Mouse (Mus musculus) intestine, embryonic 15.5 days (tissue): Measurements from ENCODE around the gene Setd4. TPM values are rescaled to one million over a fixed set of nuclear protein-coding genes. Genes with fewer than 3 reads are reported as not detected.
A peak's percentile ranks its signal among the peaks of the same experiment; 100 is the strongest.

Experiments
- ATAC-seq: fragments of 200-750 bp; cut with Nextera tagmentation; 2 replicates; pipeline ENCODE4 v1.8.0; 2017; ENCODE audit warnings: moderate TSS enrichment, moderate library complexity
- H3K27ac ChIP-seq: fragments of 300-500 bp; sonication (generic); 2 replicates; pipeline ENCODE4 v1.5.1; 2015; ENCODE audit warnings: mild to moderate bottlenecking, inconsistent platforms
- H3K27me3 ChIP-seq: fragments of 300-500 bp; sonication (generic); replicated peaks from 2 replicates; pipeline ENCODE4 v1.6.1; 2015; ENCODE audit warnings: inconsistent platforms
- H3K36me3 ChIP-seq: fragments of 300-500 bp; sonication (generic); 2 replicates; pipeline ENCODE4 v1.6.1; 2015; ENCODE audit warnings: inconsistent platforms
- H3K4me1 ChIP-seq: fragments of 300-500 bp; sonication (generic); replicated peaks from 2 replicates; pipeline ENCODE4 v1.6.1; 2015; ENCODE audit warnings: inconsistent platforms
- H3K4me2 ChIP-seq: fragments of 300-500 bp; sonication (generic); replicated peaks from 2 replicates; pipeline ENCODE4 v1.6.1; 2015; ENCODE audit warnings: mild to moderate bottlenecking, inconsistent platforms
- H3K4me3 ChIP-seq: fragments of 300-500 bp; sonication (generic); replicated peaks from 2 replicates; pipeline ENCODE4 v1.5.1; 2015; ENCODE audit warnings: inconsistent platforms
- H3K9ac ChIP-seq: fragments of 300-500 bp; sonication (generic); 2 replicates; pipeline ENCODE4 v1.6.1; 2015; ENCODE audit warnings: inconsistent platforms
- H3K9me3 ChIP-seq: fragments of 300-500 bp; sonication (generic); 2 replicates; pipeline ENCODE4 v1.6.1; 2016; ENCODE audit warnings: inconsistent platforms
- WGBS: fragments of 180-500 bp; shearing (Covaris S2); methylation state at CpG from one replicate; pipeline ENCODE4 v1.1.7; 2015; 5-methylcytosine and 5-hydroxymethylcytosine counted together
- polyA plus RNA-seq: library from polyadenylated mRNA; unstranded; fragments of >200 nt; fragmentation: Nextera tagmentation; extraction: Ambion mirVana; gene quantifications from 2 replicates; pipeline ENCODE4 v1.2.1, GENCODE M21; 2015

Gene Setd4
- polyA plus RNA-seq, 1 experiment from 2014 or later, result 9.9 TPM

DNA sequence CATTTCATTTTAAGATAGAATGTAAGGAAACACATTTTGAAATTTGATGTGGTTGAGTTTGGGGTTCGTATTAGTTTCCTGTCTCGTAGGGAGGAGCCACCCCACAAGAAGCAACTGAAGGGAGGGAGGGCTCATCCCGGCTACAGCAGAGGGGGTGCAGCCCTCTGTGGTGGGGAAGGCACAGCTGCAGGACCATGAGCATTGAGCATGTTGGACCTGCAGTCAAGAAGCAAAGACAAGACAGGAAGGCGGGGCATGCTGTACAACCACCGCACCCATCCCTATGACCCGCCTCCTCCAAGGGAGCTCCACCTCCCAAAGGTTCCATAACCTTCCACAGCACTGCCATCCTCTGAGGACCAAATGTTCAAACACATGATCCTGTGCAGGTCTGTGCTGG lies 31.5 kb downstream of the Setd4 start:
- 92% methylated on average over 6 of the region's 6 CpGs for WGBS
- Histone ChIP-seq H3K27ac (no peak overlapping the region), H3K36me3 (no peaks in the 10 kb centered on the region), H3K9ac (no peak overlapping the region), H3K9me3 (no peaks in the 10 kb centered on the region), H3K27me3 (0 out of 2 replicates have a peak, but pooled peaks cover 3% of the 10 kb centered on the region), H3K4me3 (no peak overlapping the region), H3K4me2 (no peak overlapping the region), H3K4me1 (peaks cover 5% of the 10 kb centered on the region; the same call in 1 of the 2 replicates)
- no peak for ATAC-seq

DNA sequence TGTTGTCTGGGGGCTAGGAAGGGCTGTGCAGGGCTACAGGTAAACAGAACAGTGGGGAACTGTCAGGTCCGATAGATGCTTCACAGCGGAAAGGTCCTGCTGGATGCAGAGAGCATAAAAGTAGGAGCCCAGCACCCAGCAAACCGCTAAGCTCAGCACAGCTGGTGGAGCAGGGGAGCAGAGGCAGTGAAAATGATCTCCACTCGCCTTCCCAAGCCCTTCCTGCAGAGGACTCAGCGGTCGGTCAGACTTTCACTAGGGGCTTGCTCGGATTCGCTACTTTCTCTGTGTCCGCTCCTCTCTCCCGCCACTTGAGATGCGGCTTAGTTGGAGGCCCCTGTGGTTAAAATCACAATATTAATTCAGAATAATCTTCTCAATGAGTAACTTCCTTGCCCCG lies 45.4 kb downstream of the Setd4 start:
- no peak overlapping the region for H3K27ac ChIP-seq
- 27% methylated on average over 12 of the region's 12 CpGs for WGBS
- no peak overlapping the region for H3K9ac ChIP-seq
- H3K4me2 ChIP-seq, result no peak overlapping the region
- no peak overlapping the region for H3K4me3 ChIP-seq
- no peaks in the 10 kb centered on the region for H3K36me3 ChIP-seq
- no peak for ATAC-seq
- no peaks in the 10 kb centered on the region for H3K27me3 ChIP-seq
- H3K4me1 ChIP-seq, result no peaks in the 10 kb centered on the region
- H3K9me3 ChIP-seq, result no peaks in the 10 kb centered on the region

DNA sequence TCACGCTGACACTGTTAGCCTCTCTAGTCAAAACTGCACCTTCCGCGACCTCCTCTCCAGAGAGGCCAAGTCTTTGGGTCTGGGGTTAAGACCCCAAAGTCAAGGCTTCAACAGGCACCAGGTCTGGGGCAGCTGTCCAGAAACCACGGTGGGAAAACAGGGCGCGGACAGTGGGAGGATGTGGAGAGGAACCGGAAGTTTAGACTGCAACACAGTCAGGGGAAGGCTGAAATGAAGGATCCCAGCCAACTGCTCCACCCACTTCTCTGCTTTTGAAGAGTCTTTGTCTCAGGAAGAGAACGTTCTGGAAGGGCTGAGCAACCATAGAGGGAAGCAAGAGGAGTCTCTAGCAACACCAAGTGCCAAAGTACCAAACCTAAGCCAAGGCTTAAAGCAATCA lies 46.2 kb downstream of the Setd4 start:
- no peaks in the 10 kb centered on the region for H3K9me3 ChIP-seq
- no peaks in the 10 kb centered on the region for H3K4me1 ChIP-seq

DNA sequence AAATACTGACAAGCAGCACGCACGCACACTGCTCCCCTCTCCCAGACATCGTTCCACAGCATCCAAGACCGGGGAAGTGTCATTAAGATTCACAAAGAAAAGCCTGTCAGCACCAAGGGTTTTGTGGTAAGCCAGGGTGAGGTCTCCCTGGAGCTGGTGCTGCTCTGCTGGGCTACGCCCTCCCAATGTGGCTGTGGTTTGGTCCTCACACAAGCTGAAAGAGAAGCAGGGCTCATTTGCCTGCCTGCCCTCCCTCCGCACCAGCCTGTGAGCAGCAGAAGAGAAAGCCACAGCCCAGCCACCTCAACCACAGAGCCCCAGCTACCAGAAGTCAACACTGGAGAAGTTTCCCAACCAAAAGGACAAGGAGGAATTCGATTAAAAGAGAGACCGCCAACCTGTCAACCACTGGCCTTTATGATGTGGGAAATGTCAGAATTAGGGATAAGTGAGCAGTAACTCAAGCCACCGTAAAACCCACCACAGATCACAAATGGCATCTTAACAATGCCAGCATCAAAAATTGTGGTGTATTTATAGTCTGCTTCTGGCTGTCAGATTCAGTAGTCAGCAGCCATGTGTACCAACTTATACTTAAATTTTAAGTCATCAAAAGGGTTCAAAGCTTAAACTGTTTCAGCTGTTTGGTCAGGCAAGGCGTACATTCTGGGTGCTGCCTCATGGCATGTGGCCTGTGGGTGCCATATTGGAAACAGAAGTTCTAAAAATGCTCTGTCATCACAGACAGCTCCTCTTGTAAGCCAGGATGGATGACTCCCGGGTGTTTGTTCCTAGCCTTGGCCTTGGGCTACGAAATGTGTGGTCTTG lies 51.0 kb downstream of the Setd4 start:
- no peaks in the 10 kb centered on the region for H3K4me1 ChIP-seq
- no peak for ATAC-seq
- no peaks in the 10 kb centered on the region for H3K27me3 ChIP-seq
- no peaks in the 10 kb centered on the region for H3K9me3 ChIP-seq
- H3K9ac ChIP-seq, result no peak overlapping the region
- no peaks in the 10 kb centered on the region for H3K36me3 ChIP-seq
- WGBS, result 86% methylated on average over 12 of the region's 12 CpGs
- H3K4me3 ChIP-seq, result no peak overlapping the region
- no peak overlapping the region for H3K4me2 ChIP-seq
- H3K27ac ChIP-seq, result no peak overlapping the region

More for the DNA sequence above, 46.2 kb downstream of the Setd4 start:
- WGBS, result 67% methylated on average over 8 of the region's 8 CpGs
- Histone ChIP-seq H3K27me3 (no peaks in the 10 kb centered on the region), H3K36me3 (no peaks in the 10 kb centered on the region), H3K4me3 (no peak overlapping the region), H3K9ac (no peak overlapping the region), H3K4me2 (no peak overlapping the region), H3K27ac (no peak overlapping the region)
- ATAC-seq, result no peak

DNA sequence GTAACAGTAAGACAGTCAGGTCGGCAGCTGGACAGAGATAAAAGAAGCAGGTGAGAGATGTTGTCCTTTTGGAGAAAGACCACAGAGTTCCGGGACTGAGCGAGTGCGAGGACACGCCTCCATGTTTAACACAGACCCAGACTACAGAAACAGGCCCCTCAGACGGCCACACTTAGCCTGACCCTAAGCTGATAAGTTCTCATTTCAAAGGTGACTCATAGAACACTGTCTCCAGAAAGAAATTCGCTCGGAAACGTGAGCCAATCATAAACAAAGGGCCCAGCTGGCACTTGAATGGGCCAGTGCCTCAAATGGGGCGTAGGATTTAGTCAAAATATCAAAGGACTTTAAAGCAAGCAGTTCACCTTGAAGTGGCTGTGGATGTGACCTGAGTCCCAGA lies 54.6 kb downstream of the Setd4 start:
- H3K9me3 ChIP-seq, result no peaks in the 10 kb centered on the region
- H3K4me2 ChIP-seq, result no peak overlapping the region
- ATAC-seq, result peak; percentile 68; the same call in 1 of the 2 replicates
- H3K9ac ChIP-seq, result no peak overlapping the region
- 30% methylated on average over 10 of the region's 10 CpGs for WGBS
- no peaks in the 10 kb centered on the region for H3K27me3 ChIP-seq
- H3K4me1 ChIP-seq, result no peaks in the 10 kb centered on the region
- no peak overlapping the region for H3K4me3 ChIP-seq
- H3K27ac ChIP-seq, result no peak overlapping the region
- no peaks in the 10 kb centered on the region for H3K36me3 ChIP-seq

DNA sequence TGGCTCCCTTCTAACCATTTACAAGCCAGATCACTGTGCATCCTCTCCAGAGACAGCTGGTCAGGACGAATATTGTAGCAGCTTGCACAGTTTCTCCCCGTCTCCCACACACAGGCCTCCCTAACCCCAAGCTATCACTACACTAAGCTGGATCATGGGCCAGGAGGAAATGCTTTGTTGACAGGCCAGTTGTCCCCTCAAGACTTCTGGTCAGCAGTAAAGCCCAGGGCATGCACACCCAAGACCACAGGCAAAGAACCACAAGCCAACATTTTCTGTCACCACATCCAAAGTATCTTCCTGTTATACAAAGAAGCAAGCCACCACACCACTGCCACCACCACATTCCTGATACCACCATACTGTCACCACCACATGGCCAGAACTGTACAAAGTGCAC lies 55.8 kb downstream of the Setd4 start:
- Histone ChIP-seq H3K4me2 (no peak overlapping the region), H3K9me3 (no peaks in the 10 kb centered on the region), H3K4me3 (no peak overlapping the region), H3K9ac (no peak overlapping the region), H3K27ac (no peak overlapping the region), H3K4me1 (no peaks in the 10 kb centered on the region), H3K36me3 (no peaks in the 10 kb centered on the region), H3K27me3 (no peaks in the 10 kb centered on the region)
- 72% methylated on average over 2 of the region's 2 CpGs for WGBS
- no peak for ATAC-seq

DNA sequence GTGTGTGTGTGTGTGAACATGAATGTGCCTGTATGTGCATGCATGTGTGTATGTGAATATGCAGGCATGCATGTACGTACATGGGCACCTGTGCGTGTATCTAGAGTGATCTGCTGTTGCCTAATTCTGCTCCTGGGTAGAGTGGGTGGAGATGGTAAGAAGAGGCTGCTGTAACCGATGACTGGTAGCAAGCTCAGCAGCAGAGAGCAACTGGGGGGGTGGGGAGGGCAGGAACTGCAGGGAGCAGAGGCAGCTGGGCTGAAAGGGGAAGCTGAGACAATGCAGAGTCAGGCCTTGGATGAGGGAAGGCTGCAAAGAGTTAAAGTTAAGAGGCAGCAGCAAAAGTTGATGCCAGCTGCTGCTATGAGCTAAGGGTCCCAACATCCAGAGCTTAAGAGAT lies 56.7 kb downstream of the Setd4 start:
- no peak overlapping the region for H3K9ac ChIP-seq
- ATAC-seq, result no peak
- no peaks in the 10 kb centered on the region for H3K36me3 ChIP-seq
- 57% methylated on average over 3 of the region's 3 CpGs for WGBS
- H3K4me3 ChIP-seq, result no peak overlapping the region
- H3K9me3 ChIP-seq, result no peaks in the 10 kb centered on the region
- no peak overlapping the region for H3K4me2 ChIP-seq
- H3K4me1 ChIP-seq, result no peaks in the 10 kb centered on the region
- H3K27ac ChIP-seq, result no peak overlapping the region
- H3K27me3 ChIP-seq, result no peaks in the 10 kb centered on the region

DNA sequence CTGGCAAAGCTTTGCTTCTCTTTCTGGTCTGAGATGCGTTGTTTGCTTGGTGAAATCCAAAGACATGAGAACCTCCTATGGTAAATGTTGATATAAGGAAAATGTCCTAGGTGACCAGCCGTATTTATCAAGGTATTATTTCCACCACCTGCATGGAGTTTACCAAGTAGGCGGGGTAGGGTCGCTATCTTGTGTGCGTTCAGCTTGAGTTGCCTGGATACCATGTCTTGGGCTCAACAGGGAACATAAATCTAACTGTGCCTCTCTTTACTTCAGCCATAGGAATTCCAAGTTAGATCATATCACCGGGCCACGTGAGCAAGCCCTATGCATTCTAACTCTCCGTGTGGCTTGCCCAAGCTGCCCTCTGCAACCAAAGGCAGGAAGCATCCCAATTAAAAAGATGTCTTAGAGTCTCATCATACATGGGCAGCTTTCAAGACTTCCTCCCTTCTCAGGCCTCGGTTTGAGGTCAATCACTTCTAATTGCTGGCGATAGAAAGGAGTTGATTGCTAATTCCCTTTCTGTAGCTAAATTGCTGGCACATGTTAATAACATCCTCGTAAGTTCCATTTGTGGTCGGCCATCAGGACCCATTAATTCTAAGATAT lies 57.4 kb downstream of the Setd4 start:
- Histone ChIP-seq H3K4me1 (no peaks in the 10 kb centered on the region), H3K9ac (no peak overlapping the region), H3K27ac (no peak overlapping the region), H3K9me3 (no peaks in the 10 kb centered on the region), H3K36me3 (no peaks in the 10 kb centered on the region), H3K4me2 (no peak overlapping the region), H3K4me3 (no peak overlapping the region), H3K27me3 (no peaks in the 10 kb centered on the region)
- ATAC-seq, result peak; percentile 39; the same call in 1 of the 2 replicates
- 58% methylated on average over 12 of the region's 12 CpGs for WGBS

DNA sequence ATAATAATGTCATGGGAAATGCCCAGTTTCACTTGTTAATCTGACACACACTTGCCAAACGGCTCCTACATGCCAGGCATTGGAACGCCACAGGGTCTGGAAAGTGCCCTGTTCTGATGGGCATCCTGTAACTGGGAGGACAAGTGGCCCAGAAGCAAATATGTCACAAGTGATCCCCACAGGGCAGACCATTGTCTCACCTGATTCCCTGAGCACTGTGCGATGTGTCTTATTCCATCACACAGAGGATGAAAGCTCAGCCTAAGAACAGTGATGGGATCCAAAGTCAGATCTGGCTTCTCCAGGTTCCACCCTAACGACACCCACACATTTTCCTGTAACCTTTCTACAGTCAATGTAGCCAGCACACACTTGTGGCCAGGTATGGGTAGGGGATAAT lies 58.9 kb downstream of the Setd4 start:
- WGBS, result 89% methylated on average over 4 of the region's 4 CpGs
- H3K4me1 ChIP-seq, result no peaks in the 10 kb centered on the region
- H3K27ac ChIP-seq, result no peak overlapping the region
- ATAC-seq, result no peak
- no peaks in the 10 kb centered on the region for H3K27me3 ChIP-seq
- H3K36me3 ChIP-seq, result no peaks in the 10 kb centered on the region
- H3K9me3 ChIP-seq, result no peaks in the 10 kb centered on the region
- no peak overlapping the region for H3K4me2 ChIP-seq
- H3K4me3 ChIP-seq, result no peak overlapping the region
- H3K9ac ChIP-seq, result no peak overlapping the region

DNA sequence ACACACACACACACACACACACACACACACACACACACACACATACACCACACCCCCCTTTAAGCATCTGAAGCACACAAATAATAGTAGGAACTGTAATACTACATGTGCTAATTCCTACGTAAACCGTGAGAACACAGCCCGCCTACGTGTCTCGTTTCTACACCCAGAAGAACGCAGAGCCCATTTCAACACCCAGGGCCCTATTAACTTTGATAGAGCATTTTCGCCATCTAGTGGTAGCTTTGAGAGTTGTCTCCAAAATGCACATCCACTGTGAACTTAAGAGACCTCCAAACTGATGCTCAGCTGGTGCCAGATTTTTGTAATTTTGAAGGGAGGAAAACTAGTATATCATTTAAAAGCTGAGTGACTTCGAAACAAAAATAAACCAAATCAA lies 60.2 kb downstream of the Setd4 start:
- WGBS, result 4% methylated on average over 8 of the region's 8 CpGs
- no peaks in the 10 kb centered on the region for H3K36me3 ChIP-seq
- H3K27ac ChIP-seq, result no peak overlapping the region
- H3K9me3 ChIP-seq, result no peaks in the 10 kb centered on the region
- H3K4me2 ChIP-seq, result no peak overlapping the region
- no peak overlapping the region for H3K9ac ChIP-seq
- peak; percentile 57; the same call in 1 of the 2 replicates for ATAC-seq
- no peaks in the 10 kb centered on the region for H3K4me1 ChIP-seq
- no peaks in the 10 kb centered on the region for H3K27me3 ChIP-seq
- no peak overlapping the region for H3K4me3 ChIP-seq

DNA sequence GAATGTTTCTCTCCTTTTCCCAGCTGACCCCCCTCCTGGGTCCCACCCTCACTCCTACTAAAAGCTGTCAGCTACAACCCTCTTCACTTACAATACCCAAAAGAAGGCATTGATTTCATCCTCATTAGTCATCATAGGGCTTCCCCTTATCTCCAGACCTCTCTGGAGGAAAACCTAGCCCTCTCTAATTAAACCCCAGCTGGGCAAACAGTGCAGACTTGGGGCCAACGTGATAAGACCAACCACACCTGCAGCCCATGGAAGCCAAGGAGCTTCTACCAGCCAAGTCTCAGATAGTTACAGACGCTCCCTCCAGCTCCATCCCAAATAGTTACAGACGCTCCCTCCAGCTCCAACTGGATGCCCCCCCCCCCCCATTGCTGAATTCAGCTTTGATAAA lies 64.0 kb downstream of the Setd4 start:
- Histone ChIP-seq H3K27ac (no peak overlapping the region), H3K9me3 (no peaks in the 10 kb centered on the region), H3K4me2 (no peak overlapping the region), H3K4me1 (no peaks in the 10 kb centered on the region), H3K9ac (no peak overlapping the region), H3K36me3 (no peaks in the 10 kb centered on the region), H3K27me3 (no peaks in the 10 kb centered on the region), H3K4me3 (no peak overlapping the region)
- ATAC-seq, result peak; percentile 80
- 60% methylated on average over 3 of the region's 3 CpGs for WGBS

DNA sequence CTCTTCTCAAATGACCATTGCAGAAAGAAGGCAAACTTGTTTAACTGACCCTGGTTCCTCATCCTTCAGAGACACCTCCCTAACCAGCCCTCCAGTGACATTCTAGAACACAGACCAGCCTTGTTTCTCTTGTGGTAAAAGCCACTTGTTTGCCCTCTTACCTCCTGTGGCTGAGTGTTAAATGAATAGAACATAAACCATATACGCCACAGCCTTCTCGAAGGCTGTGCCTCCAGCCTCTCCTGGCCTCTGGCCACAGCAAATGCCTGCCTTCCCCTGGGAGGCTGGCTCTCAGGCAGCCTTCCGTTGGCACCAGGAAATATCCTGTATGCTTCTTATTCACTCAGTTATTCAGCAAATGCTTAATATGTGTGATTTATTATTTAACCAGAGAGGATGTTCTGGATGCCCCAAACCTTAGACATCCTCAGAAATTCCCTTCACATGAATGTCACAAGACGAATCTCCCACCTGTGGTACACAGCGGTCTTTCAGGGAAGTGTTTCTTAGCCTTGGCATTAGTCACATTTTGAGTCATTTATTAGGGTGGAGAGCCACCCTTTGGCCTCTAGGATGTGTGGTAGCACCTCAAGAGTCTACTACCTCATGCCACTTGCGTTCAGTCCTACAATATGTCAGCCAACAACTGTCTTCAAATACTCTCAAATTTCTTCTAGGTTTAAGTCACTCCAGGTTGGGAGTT lies 68.6 kb downstream of the Setd4 start:
- Histone ChIP-seq H3K27ac (no peak overlapping the region), H3K4me2 (no peak overlapping the region), H3K36me3 (no peaks in the 10 kb centered on the region), H3K4me1 (no peaks in the 10 kb centered on the region), H3K27me3 (no peaks in the 10 kb centered on the region), H3K9me3 (no peaks in the 10 kb centered on the region), H3K9ac (no peak overlapping the region), H3K4me3 (no peak overlapping the region)
- 81% methylated on average over 6 of the region's 6 CpGs for WGBS
- ATAC-seq, result no peak
